Mouse (Mus musculus) cerebellum, adult 2 months (tissue): ENCODE data around the gene Nr1h5.

ENCODE experiments used
- CTCF ChIP-seq: fragments of 200-500 bp; IDR thresholded peaks from 2 replicates; pipeline ENCODE4 v1.5.1; 2011; ENCODE audit warnings: low read depth, mild to moderate bottlenecking, control low read depth, low read length, moderate library complexity, borderline replicate concordance; ENCODE audit not compliant: insufficient read depth
- POLR2A ChIP-seq: fragments of 200-500 bp; IDR thresholded peaks from 2 replicates; pipeline ENCODE4 v1.6.1; 2011; ENCODE audit warnings: low read length, control low read depth, borderline replicate concordance; ENCODE audit not compliant: insufficient read depth

- TF ChIP-seq POLR2A: no peak
- TF ChIP-seq CTCF: no peak
These were observed 25.8 kb downstream of the Nr1h5 start for GRCm38 (mm10) chr3:102938100-102938499.
